Mouse (Mus musculus): ENCODE results near the gene Slc25a48. TPM values are rescaled to one million over a fixed set of nuclear protein-coding genes. Genes with fewer than 3 reads are reported as not detected.

Slc25a48 gene
- polyA plus RNA-seq, 1 experiment = 0.04 TPM

GRCm38 (mm10) chr13:56501866-56502420 lies 63.8 kb downstream of the Slc25a48 start:
- DNase-seq (ENCODE audit: extremely low spot score in 1 of 2, low spot score in 1 of 2) = no peak

DNA sequence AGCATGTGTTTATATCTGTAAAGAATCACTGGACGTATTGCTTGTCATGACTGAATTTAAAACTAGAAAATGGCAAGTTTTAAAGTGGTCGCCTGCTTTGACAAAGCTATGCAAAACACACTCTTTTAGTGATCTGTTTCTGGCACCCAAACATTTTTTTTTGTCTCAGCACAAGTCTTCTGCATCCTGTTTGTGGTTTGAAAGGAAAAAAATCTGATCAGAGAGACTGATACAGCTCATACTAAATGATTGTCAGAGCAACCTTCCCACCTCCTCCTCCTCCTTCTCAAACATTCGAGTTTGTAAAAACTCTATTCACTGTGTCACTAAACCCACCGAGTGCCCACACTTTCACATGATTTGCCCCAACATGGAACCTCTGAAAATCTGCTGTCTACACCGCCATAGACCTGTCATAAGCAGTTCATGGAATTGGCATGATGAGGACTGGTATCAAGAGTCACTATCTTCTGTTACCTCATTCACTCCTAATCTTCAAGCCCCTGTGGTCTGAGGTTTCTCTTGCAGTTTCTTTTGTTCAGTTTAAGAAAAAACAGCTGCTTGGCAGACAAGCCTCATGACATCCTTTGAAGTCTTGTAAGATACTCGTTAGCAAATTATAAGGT lies 68.8 kb downstream of the Slc25a48 start:
- DNase-seq (ENCODE audit: extremely low spot score in 1 of 2, low spot score in 1 of 2) = no peak

GRCm38 (mm10) chr13:56509796-56510195 lies 71.6 kb downstream of the Slc25a48 start:
- no peak for DNase-seq (ENCODE audit: extremely low spot score in 1 of 2, low spot score in 1 of 2)

GRCm38 (mm10) chr13:56513595-56513994 lies 75.4 kb downstream of the Slc25a48 start:
- DNase-seq (ENCODE audit: extremely low spot score in 1 of 2, low spot score in 1 of 2) = no peak

- DNase-seq (ENCODE audit: extremely low spot score in 1 of 2, low spot score in 1 of 2) = no peak
Observed at GRCm38 (mm10) chr13:56516311-56516710, 78.2 kb downstream of the Slc25a48 start.

DNA sequence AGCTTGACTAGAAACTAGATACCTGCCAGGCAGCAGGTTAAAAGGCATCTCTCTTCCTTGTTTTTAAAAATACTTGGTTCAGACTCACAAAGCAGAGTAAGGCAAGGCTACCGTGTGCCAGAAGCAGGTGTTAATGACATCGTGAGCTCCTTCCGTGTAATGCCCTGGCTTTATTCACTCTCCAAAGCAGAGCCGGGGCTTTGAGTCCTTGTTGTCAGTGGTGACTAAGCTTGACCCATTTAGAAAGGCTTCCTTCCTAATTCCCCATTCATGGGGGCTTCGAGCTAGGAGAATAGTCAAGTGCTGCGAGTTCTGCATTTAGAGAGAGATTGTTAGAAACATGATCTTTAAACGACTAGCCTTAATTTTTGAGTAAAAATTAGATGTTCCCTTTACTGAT lies 78.7 kb downstream of the Slc25a48 start:
- DNase-seq (ENCODE audit: extremely low spot score in 1 of 2, low spot score in 1 of 2) = no peak

GRCm38 (mm10) chr13:56522081-56522820 lies 84.1 kb downstream of the Slc25a48 start, which contains the start of gene Fbxl21:
Gene Fbxl21, plus strand, starts transcription at chr13:56522472.
- DNase-seq (ENCODE audit: extremely low spot score in 1 of 2, low spot score in 1 of 2) = peak; percentile 90 to 92

GRCm38 (mm10) chr13:56522821-56523167 lies 84.6 kb downstream of the Slc25a48 start:
- DNase-seq (ENCODE audit: extremely low spot score in 1 of 2, low spot score in 1 of 2) = peak in 1 of 2 experiments; percentile 5

Other genes with a start within 250 kb of the Slc25a48 start
- gene Neurog1, start 186.2 kb upstream of the Slc25a48 start, polyA plus RNA-seq (2012; rRNA removed) = 0.13 and 0.24 TPM in 2 replicates
- gene Cxcl14, start 141.8 kb upstream of the Slc25a48 start, polyA plus RNA-seq (2012; rRNA removed) = 125 and 137 TPM in 2 replicates
- not detected in 2 replicates for gene Gm3045, start 11.8 kb upstream of the Slc25a48 start, polyA plus RNA-seq (2012; rRNA removed)
- not detected in 2 replicates for gene Il9, start 43.9 kb downstream of the Slc25a48 start, polyA plus RNA-seq (2012; rRNA removed)
- gene Fbxl21, start 84.1 kb downstream of the Slc25a48 start, polyA plus RNA-seq (2012; rRNA removed) = 4.6 and 5.8 TPM in 2 replicates
- not detected in 2 replicates for gene Lect2, start 110.1 kb downstream of the Slc25a48 start, polyA plus RNA-seq (2012; rRNA removed)
- gene Tgfbi, start 171.2 kb downstream of the Slc25a48 start, polyA plus RNA-seq (2012; rRNA removed) = 4.5 and 4.7 TPM in 2 replicates

Data from frontal cortex, adult 2 months (tissue).